Mouse (Mus musculus) MEL (cell line): ENCODE measurements around the gene Dera. TPM values are rescaled to one million over a fixed set of nuclear protein-coding genes. Genes with fewer than 3 reads are reported as not detected.

ENCODE experiments used
- DNase-seq: peaks from one replicate; pipeline ENCODE4 v3.0.0; 2011; ENCODE audit warnings: low read depth, low spot score
- H3K27ac ChIP-seq: 2 replicates; pipeline ENCODE4 v1.5.1; 2012; ENCODE audit warnings: low read depth, mild to moderate bottlenecking, control low read depth, low read length, moderate library complexity; ENCODE audit not compliant: control insufficient read depth
- H3K27me3 ChIP-seq, 2 experiments: fragments of 150-350 bp in 1 of 2; sonication (generic) in 1 of 2; 2 replicates each; pipeline ENCODE4 v1.6.1; 2012; ENCODE audit warnings: low read length in 2 of 2, mild to moderate bottlenecking in 2 of 2, improper control_type of control experiment in 1 of 2, moderate library complexity in 1 of 2; ENCODE audit not compliant: insufficient read depth in 2 of 2, control insufficient read depth in 1 of 2
- H3K36me3 ChIP-seq, 2 experiments: 2 replicates each; pipeline ENCODE4 v1.6.1; 2012 to 2014; ENCODE audit warnings: low read length in 2 of 2, improper control_type of control experiment in 1 of 2, inconsistent platforms in 1 of 2, mild to moderate bottlenecking in 1 of 2; ENCODE audit not compliant: insufficient read depth in 2 of 2, control insufficient read depth in 1 of 2
- H3K4me1 ChIP-seq, 2 experiments: fragments of 150-350 bp in 1 of 2; sonication (generic) in 1 of 2; 2 replicates each; pipeline ENCODE4 v1.6.1; 2012; ENCODE audit warnings: low read length in 2 of 2, improper control_type of control experiment in 1 of 2, mild to moderate bottlenecking in 1 of 2; ENCODE audit not compliant: insufficient read depth in 2 of 2, control insufficient read depth in 1 of 2
- H3K4me3 ChIP-seq, 2 experiments: fragments of 150-350 bp in 1 of 2; sonication (generic) in 1 of 2; 2 replicates each; pipeline ENCODE4 v1.5.1; 2012; ENCODE audit warnings: low read depth in 2 of 2, low read length in 2 of 2, mild to moderate bottlenecking in 2 of 2, moderate library complexity in 2 of 2, control low read depth in 1 of 2, improper control_type of control experiment in 1 of 2; ENCODE audit not compliant: control insufficient read depth in 1 of 2, insufficient read depth in 1 of 2
- H3K79me2 ChIP-seq: 2 replicates; pipeline ENCODE4 v1.6.1; 2012; ENCODE audit warnings: mild to moderate bottlenecking, low read length, moderate library complexity; ENCODE audit not compliant: control insufficient read depth, poor library complexity, insufficient read depth
- H3K9ac ChIP-seq: 2 replicates; pipeline ENCODE4 v1.6.1; 2012; ENCODE audit warnings: low read depth, mild to moderate bottlenecking, control low read depth, low read length, moderate library complexity; ENCODE audit not compliant: control insufficient read depth, poor library complexity, severe bottlenecking
- H3K9me3 ChIP-seq: fragments of 150-350 bp; sonication (generic); replicated peaks from 2 replicates; pipeline ENCODE4 v1.6.1; 2012; ENCODE audit warnings: mild to moderate bottlenecking, low read length, improper control_type of control experiment, moderate library complexity; ENCODE audit not compliant: insufficient read depth
- BHLHE40 ChIP-seq: IDR thresholded peaks from 2 replicates; pipeline ENCODE4 v1.6.1; 2012; ENCODE audit warnings: low read depth, mild to moderate bottlenecking, inconsistent platforms, low read length, improper control_type of control experiment, borderline replicate concordance
- CHD1 ChIP-seq: IDR thresholded peaks from 2 replicates; pipeline ENCODE4 v1.6.1; 2012; ENCODE audit warnings: low read depth, mild to moderate bottlenecking, inconsistent platforms, low read length, improper control_type of control experiment
- CHD2 ChIP-seq: IDR thresholded peaks from 2 replicates; pipeline ENCODE4 v1.6.1; 2011; ENCODE audit warnings: low read length, improper control_type of control experiment
- E2F4 ChIP-seq: IDR thresholded peaks from 2 replicates; pipeline ENCODE4 v1.6.1; 2011; ENCODE audit warnings: low read depth, low read length, improper control_type of control experiment, borderline replicate concordance
- EP300 ChIP-seq, 2 experiments: IDR thresholded peaks; 2 replicates each; pipeline ENCODE4 v1.6.1; 2011; ENCODE audit warnings: improper control_type of control experiment in 2 of 2, low read length in 2 of 2, low read depth in 1 of 2, mild to moderate bottlenecking in 1 of 2
- GABPA ChIP-seq: IDR thresholded peaks from 2 replicates; pipeline ENCODE4 v1.6.1; 2012; ENCODE audit warnings: low read depth, mild to moderate bottlenecking, inconsistent platforms, low read length, improper control_type of control experiment, moderate library complexity
- GATA1 ChIP-seq: IDR thresholded peaks from 2 replicates; pipeline ENCODE4 v1.6.1; 2011; ENCODE audit warnings: low read depth, low read length, improper control_type of control experiment
- JUND ChIP-seq: IDR thresholded peaks from 2 replicates; pipeline ENCODE4 v1.6.1; 2011; ENCODE audit warnings: low read depth, mild to moderate bottlenecking, improper control_type of control experiment, low read length
- KAT2A ChIP-seq: conservative IDR thresholded peaks from 2 replicates; pipeline ENCODE4 v1.6.1; 2012; ENCODE audit warnings: low read depth, low read length, improper control_type of control experiment, inconsistent platforms
- MAFK ChIP-seq: IDR thresholded peaks from 2 replicates; pipeline ENCODE4 v1.6.1; 2011; ENCODE audit warnings: low read depth, mild to moderate bottlenecking, low read length, improper control_type of control experiment, borderline replicate concordance
- MEF2A ChIP-seq: IDR thresholded peaks from 2 replicates; pipeline ENCODE4 v1.6.1; 2014; ENCODE audit warnings: low read depth, mild to moderate bottlenecking, inconsistent platforms, low read length, improper control_type of control experiment; ENCODE audit not compliant: poor library complexity, insufficient replicate concordance, severe bottlenecking; ENCODE audit errors: extremely low read depth
- MXI1 ChIP-seq: IDR thresholded peaks from 2 replicates; pipeline ENCODE4 v1.6.1; 2011; ENCODE audit warnings: mild to moderate bottlenecking, low read depth, low read length, improper control_type of control experiment
- NELFE ChIP-seq: IDR thresholded peaks from 2 replicates; pipeline ENCODE4 v1.6.1; 2011; ENCODE audit warnings: low read depth, low read length, improper control_type of control experiment
- NRF1 ChIP-seq: IDR thresholded peaks from 2 replicates; pipeline ENCODE4 v1.6.1; 2014; ENCODE audit warnings: low read depth, mild to moderate bottlenecking, inconsistent platforms, low read length, improper control_type of control experiment, moderate library complexity; ENCODE audit not compliant: poor library complexity, insufficient read depth, severe bottlenecking
- POLR2A ChIP-seq, 2 experiments: IDR thresholded peaks; 2 replicates each; pipeline ENCODE4 v1.6.1; 2011 to 2012; ENCODE audit warnings: low read length in 2 of 2, mild to moderate bottlenecking in 2 of 2, control low read depth in 1 of 2, improper control_type of control experiment in 1 of 2, low read depth in 1 of 2, moderate library complexity in 1 of 2; ENCODE audit not compliant: control insufficient read depth in 1 of 2, insufficient read depth in 1 of 2, poor library complexity in 1 of 2
- POLR2AphosphoS2 ChIP-seq: IDR thresholded peaks from 2 replicates; pipeline ENCODE4 v1.6.1; 2011; ENCODE audit warnings: low read length, improper control_type of control experiment
- TAL1 ChIP-seq: IDR thresholded peaks from 2 replicates; pipeline ENCODE4 v1.6.1; 2012; ENCODE audit warnings: mild to moderate bottlenecking, inconsistent platforms, low read length, moderate library complexity, mixed read lengths
- TBP ChIP-seq: IDR thresholded peaks from 2 replicates; pipeline ENCODE4 v1.8.0; 2011; ENCODE audit warnings: low read depth, low read length, improper control_type of control experiment
- TCF12 ChIP-seq: IDR thresholded peaks from 2 replicates; pipeline ENCODE4 v1.6.1; 2014; ENCODE audit warnings: low read depth, mild to moderate bottlenecking, inconsistent platforms, low read length, improper control_type of control experiment, moderate library complexity
- UBTF ChIP-seq: IDR thresholded peaks from 2 replicates; pipeline ENCODE4 v1.6.1; 2012; ENCODE audit warnings: low read depth, mild to moderate bottlenecking, inconsistent platforms, low read length, improper control_type of control experiment, moderate library complexity, borderline replicate concordance; ENCODE audit not compliant: insufficient read depth
- USF1 ChIP-seq: IDR thresholded peaks from 2 replicates; pipeline ENCODE4 v1.6.1; 2014; ENCODE audit warnings: low read depth, mild to moderate bottlenecking, inconsistent platforms, low read length, improper control_type of control experiment, moderate library complexity
- ZC3H11A ChIP-seq: IDR thresholded peaks from 2 replicates; pipeline ENCODE4 v1.6.1; 2012; ENCODE audit warnings: low read depth, mild to moderate bottlenecking, inconsistent platforms, low read length, improper control_type of control experiment
- ZKSCAN1 ChIP-seq: IDR thresholded peaks from 2 replicates; pipeline ENCODE4 v1.6.1; 2012; ENCODE audit warnings: low read depth, mild to moderate bottlenecking, inconsistent platforms, low read length, improper control_type of control experiment, moderate library complexity
- ZMIZ1 ChIP-seq: IDR thresholded peaks from 2 replicates; pipeline ENCODE4 v1.6.1; 2012; ENCODE audit warnings: low read depth, mild to moderate bottlenecking, inconsistent platforms, low read length, improper control_type of control experiment, moderate library complexity
- ZNF384 ChIP-seq: IDR thresholded peaks from 2 replicates; pipeline ENCODE4 v1.6.1; 2012; ENCODE audit warnings: low read depth, mild to moderate bottlenecking, inconsistent platforms, low read length, improper control_type of control experiment
- polyA plus RNA-seq, 2 experiments: library from polyadenylated mRNA; stranded (reverse) in 1 of 2; unstranded in 1 of 2; fragments of >175 nt in 1 of 2; fragments of >200 nt in 1 of 2; gene quantifications; 2 replicates each; pipeline versions ENCODE4 v1.2.1 to v1.2.4; 2012; ENCODE audit warnings: low replicate concordance in 2 of 2, low read depth in 1 of 2; ENCODE audit not compliant: insufficient read length in 2 of 2, insufficient read depth in 1 of 2, missing spikeins in 1 of 2
- total RNA-seq: library from RNA; depleted of rRNA; stranded (reverse); fragments of 300-350 nt; gene quantifications from 2 replicates; pipeline ENCODE4 v1.2.3, GENCODE M21; 2012

The Dera gene
- total and polyA plus RNA-seq, 3 experiments, result 39.4 to 56.9 TPM; not detected in 1

- TF ChIP-seq MXI1 (no peak), ZKSCAN1 (no peak), POLR2AphosphoS2 (no peak), ZC3H11A (no peak), E2F4 (no peak), ZNF384 (no peak), EP300 (IDR thresholded peaks at IDR 0.05; ENCODE audit: low read depth in 1 of 2, low read length in 2 of 2) (no peak), ZMIZ1 (no peak), CHD2 (no peak), UBTF (no peak), GABPA (no peak), USF1 (no peak), NRF1 (no peak), JUND (no peak), GATA1 (no peak), POLR2A (IDR thresholded peaks at IDR 0.05; ENCODE audit: control insufficient read depth in 1 of 2, insufficient read depth in 1 of 2, low read depth in 1 of 2, low read length in 2 of 2, poor library complexity in 1 of 2) (no peak)
- no peaks in the 10 kb centered on the region for H3K4me1 ChIP-seq
- H3K4me3 ChIP-seq, result no peak overlapping the region
- DNase-seq, result no peak
- H3K79me2 ChIP-seq, result no peaks in the 10 kb centered on the region
- no peaks in the 10 kb centered on the region for H3K36me3 ChIP-seq
- H3K9ac ChIP-seq, result no peak overlapping the region
- no peaks in the 10 kb centered on the region for H3K9me3 ChIP-seq
- no peak overlapping the region for H3K27ac ChIP-seq
- no peaks in the 10 kb centered on the region for H3K27me3 ChIP-seq
Observed at GRCm38 (mm10) chr6:137772918-137773636, 18.7 kb downstream of the Dera start.

- Histone ChIP-seq H3K4me3 (no peak overlapping the region), H3K36me3 (no peaks in the 10 kb centered on the region), H3K9me3 (no peaks in the 10 kb centered on the region), H3K27me3 (no peaks in the 10 kb centered on the region), H3K4me1 (no peaks in the 10 kb centered on the region), H3K27ac (no peak overlapping the region), H3K9ac (no peak overlapping the region), H3K79me2 (no peaks in the 10 kb centered on the region)
- DNase-seq, result no peak
- TF ChIP-seq MEF2A, result no peak
- no peak for TF ChIP-seq GATA1
- no peak for TF ChIP-seq BHLHE40
- no peak for TF ChIP-seq ZC3H11A
- no peak for TF ChIP-seq JUND
- TF ChIP-seq TBP, result no peak
- TF ChIP-seq POLR2A (IDR thresholded peaks at IDR 0.05; ENCODE audit: control insufficient read depth in 1 of 2, insufficient read depth in 1 of 2, low read depth in 1 of 2, low read length in 2 of 2, poor library complexity in 1 of 2), result no peak
- no peak for TF ChIP-seq NELFE
- TF ChIP-seq ZKSCAN1, result no peak
- TF ChIP-seq CHD1, result no peak
- TF ChIP-seq GABPA, result no peak
- no peak for TF ChIP-seq TCF12
- TF ChIP-seq NRF1, result no peak
- TF ChIP-seq MAFK, result no peak
- TF ChIP-seq TAL1, result no peak
- TF ChIP-seq KAT2A, result no peak
Observed at GRCm38 (mm10) chr6:137773637-137774028, 19.3 kb downstream of the Dera start.
